In genomic region chr6:131433153-131434048, GRCm38 (mm10) we compare ENCODE assay signal across 8 mouse cellular contexts. TPM values are rescaled to one million over a fixed set of nuclear protein-coding genes. Genes with fewer than 3 reads are reported as not detected.
A peak's percentile ranks its signal among the peaks of the same experiment; 100 is the strongest.
DNase-seq lines count a peak whose midpoint lies in the region; ATAC-seq and TF ChIP-seq lines count a peak whose summit lies in the region.

No protein-coding gene starts in this region.

- ATAC-seq in heart, embryonic 14.5 days (ENCODE audit: insufficient number of reproducible peaks, insufficient read depth, low FRiP score, low read depth), result no peak
- ATAC-seq in midbrain, embryonic 16.5 days, result peak; percentile 89

- H3K27ac ChIP-seq in heart, embryonic 14.5 days (replicated peaks in 1 of 2; ENCODE audit: control insufficient read depth in 1 of 2, insufficient read depth in 1 of 2, low read depth in 2 of 2, low read length in 2 of 2), result no peak overlapping the region
- no peak overlapping the region; the same call in 1 of the 2 replicates for H3K27ac ChIP-seq in midbrain, embryonic 16.5 days (ENCODE audit: low read length)

- TF ChIP-seq POLR2A in brain, embryonic 14.5 days (IDR thresholded peaks at IDR 0.05; ENCODE audit: borderline replicate concordance, extremely low read depth, insufficient read depth, insufficient read length, poor library complexity, severe bottlenecking), result no peak

- no peaks in the 10 kb centered on the region; the same call in 1 of the 2 replicates for H3K27me3 ChIP-seq in heart, embryonic 14.5 days (ENCODE audit: control insufficient read depth, insufficient read depth, low read length)
- no peaks in the 10 kb centered on the region for H3K27me3 ChIP-seq in midbrain, embryonic 16.5 days (ENCODE audit: control insufficient read depth, insufficient read depth, low read depth, low read length)

- no peaks in the 10 kb centered on the region for H3K36me3 ChIP-seq in heart, embryonic 14.5 days (ENCODE audit: control insufficient read depth, insufficient read depth, low read length)
- H3K36me3 ChIP-seq in midbrain, embryonic 16.5 days (ENCODE audit: control insufficient read depth, insufficient read depth, low read length), result no peaks in the 10 kb centered on the region

- TF ChIP-seq CTCF in brain, embryonic 14.5 days (IDR thresholded peaks at IDR 0.05; ENCODE audit: borderline replicate concordance, extremely low read depth, insufficient read depth, insufficient read length), result no peak

- peak overlapping the region; percentile 83 for H3K4me2 ChIP-seq in heart, embryonic 14.5 days (ENCODE audit: low read length)
- H3K4me2 ChIP-seq in midbrain, embryonic 16.5 days (ENCODE audit: low read length), result peak overlapping the region; percentile 90

- H3K4me3 ChIP-seq in heart, embryonic 14.5 days (ENCODE audit: control insufficient read depth in 1 of 2, insufficient read depth in 1 of 2, low read depth in 1 of 2, low read length in 2 of 2), result peak overlapping the region; percentile 44 to 46
- peak overlapping the region; percentile 53 for H3K4me3 ChIP-seq in midbrain, embryonic 16.5 days (ENCODE audit: low read depth, low read length)

- peak; percentile 9 for DNase-seq in kidney, adult 18-20 months
- DNase-seq in kidney, adult 11 months, result no peak
- peak; percentile 39 for DNase-seq in brain, embryonic 14.5 days (ENCODE audit: low read depth)
- DNase-seq in kidney, postnatal 36 days, result peak; percentile 1 to 42
- DNase-seq in layer of hippocampus, adult 9-11 months, result no peak
- DNase-seq in spleen, postnatal 4 days (ENCODE audit: low spot score in 2 of 2), result no peak

- WGBS in heart, embryonic 14.5 days, result 6% methylated on average over 37 of the region's 39 CpGs
- WGBS in midbrain, embryonic 16.5 days, result 4% methylated on average over 39 of the region's 39 CpGs

- H3K9me3 ChIP-seq in heart, embryonic 14.5 days (ENCODE audit: control insufficient read depth, low read length), result no peaks in the 10 kb centered on the region
- no peaks in the 10 kb centered on the region for H3K9me3 ChIP-seq in midbrain, embryonic 16.5 days (replicated peaks; ENCODE audit: control insufficient read depth, low read length, poor library complexity, severe bottlenecking)

- H3K4me1 ChIP-seq in heart, embryonic 14.5 days (ENCODE audit: control insufficient read depth in 2 of 2, insufficient read depth in 2 of 2, low read length in 2 of 2), result no peaks in the 10 kb centered on the region
- H3K4me1 ChIP-seq in midbrain, embryonic 16.5 days (ENCODE audit: control insufficient read depth, insufficient read depth, low read length), result peaks cover 4% of the 10 kb centered on the region; the same call in 1 of the 2 replicates

- peak overlapping the region; percentile 66 for H3K9ac ChIP-seq in heart, embryonic 14.5 days (ENCODE audit: low read length)
- peak overlapping the region; percentile 82 for H3K9ac ChIP-seq in midbrain, embryonic 16.5 days (ENCODE audit: low read depth, low read length)

RNA-seq across cellular contexts. Expression of gene Ybx3, which starts 45.1 kb away (rescaled TPM):
- 88.6 and 124 TPM in 2 replicates for polyA plus RNA-seq in brain, embryonic 14.5 days (2012; rRNA removed)
- 76.4 and 98.6 TPM in 2 replicates for polyA plus RNA-seq in heart, embryonic 14.5 days (2014; fragmentation: Nextera tagmentation; extraction: Ambion mirVana)
- polyA plus RNA-seq in midbrain, embryonic 16.5 days (2015; fragmentation: Nextera tagmentation; extraction: Ambion mirVana), result 21.6 and 25.4 TPM in 2 replicates

RNA-seq across cellular contexts. Expression of gene 5430401F13Rik, which starts 52.8 kb away (rescaled TPM):
- polyA plus RNA-seq in brain, embryonic 14.5 days (2012; rRNA removed), result not detected in 2 replicates
- not detected in 2 replicates for polyA plus RNA-seq in heart, embryonic 14.5 days (2014; fragmentation: Nextera tagmentation; extraction: Ambion mirVana)
- not detected in 2 replicates for polyA plus RNA-seq in midbrain, embryonic 16.5 days (2015; fragmentation: Nextera tagmentation; extraction: Ambion mirVana)

RNA-seq across cellular contexts. Expression of gene Gm6619, which starts 52.8 kb away (rescaled TPM):
- polyA plus RNA-seq in brain, embryonic 14.5 days (2012; rRNA removed), result not detected in 2 replicates
- not detected in 2 replicates for polyA plus RNA-seq in heart, embryonic 14.5 days (2014; fragmentation: Nextera tagmentation; extraction: Ambion mirVana)
- polyA plus RNA-seq in midbrain, embryonic 16.5 days (2015; fragmentation: Nextera tagmentation; extraction: Ambion mirVana), result not detected in 2 replicates

Comparison
In these comparisons a context has a peak if more than half of its experiments do, and no peak if none do; other contexts are left out.
1. DNase-seq: peak in kidney, adult 18-20 months (single experiment), brain, embryonic 14.5 days (single experiment) and kidney, postnatal 36 days (2 of 2); none in kidney, adult 11 months (single experiment), layer of hippocampus, adult 9-11 months (single experiment) and spleen, postnatal 4 days (0 of 2).